Mouse (Mus musculus) right cerebral cortex, adult 2 months (tissue): ENCODE data around the gene Adam30.
"Not testable (repeated sequence)": the region's sequence is repeated elsewhere in the genome, so short reads cannot be mapped to it uniquely, and the experiment has no call there.

ENCODE experiments used
- DNase-seq, 2 experiments: peaks; one replicate each; pipeline ENCODE4 v3.0.0; 2021 to 2022; ENCODE audit warnings: low spot score in 2 of 2

Gene Adam30

GRCm38 (mm10) chr3:98160330-98160729, at the start of gene Adam30:
Gene Adam30, plus strand, starts transcription at chr3:98160630.
- DNase-seq, result no peak

- no peak for DNase-seq
Observed at GRCm38 (mm10) chr3:98118252-98118651, 42.2 kb upstream of the Adam30 start.

GRCm38 (mm10) chr3:98119338-98119737, 41.1 kb upstream of the Adam30 start:
- no peak for DNase-seq

- DNase-seq, result no peak
Observed at GRCm38 (mm10) chr3:98120884-98121283, 39.5 kb upstream of the Adam30 start.

GRCm38 (mm10) chr3:98127775-98128174, 32.7 kb upstream of the Adam30 start:
- DNase-seq, result no peak

GRCm38 (mm10) chr3:98128716-98129115, 31.7 kb upstream of the Adam30 start:
- no peak for DNase-seq

- DNase-seq, result not testable (repeated sequence)
Observed at GRCm38 (mm10) chr3:98132140-98132539, 28.3 kb upstream of the Adam30 start.

GRCm38 (mm10) chr3:98132636-98133035, 27.8 kb upstream of the Adam30 start:
- no peak for DNase-seq

GRCm38 (mm10) chr3:98141456-98141855, 19.0 kb upstream of the Adam30 start:
- no peak for DNase-seq

GRCm38 (mm10) chr3:98142862-98143261, 17.6 kb upstream of the Adam30 start:
- no peak for DNase-seq

- DNase-seq, result no peak
Observed at GRCm38 (mm10) chr3:98145204-98145603, 15.2 kb upstream of the Adam30 start.

GRCm38 (mm10) chr3:98146471-98147410, 13.7 kb upstream of the Adam30 start:
- no peak for DNase-seq

GRCm38 (mm10) chr3:98147706-98148105, 12.7 kb upstream of the Adam30 start:
- DNase-seq, result no peak

- DNase-seq, result no peak
Observed at GRCm38 (mm10) chr3:98149881-98150280, 10.5 kb upstream of the Adam30 start.

GRCm38 (mm10) chr3:98151016-98151415, 9.4 kb upstream of the Adam30 start:
- no peak for DNase-seq

- DNase-seq, result no peak
Observed at GRCm38 (mm10) chr3:98153460-98153859, 7.0 kb upstream of the Adam30 start.

GRCm38 (mm10) chr3:98156158-98156557, 4.3 kb upstream of the Adam30 start:
- no peak for DNase-seq

- DNase-seq, result no peak
Observed at GRCm38 (mm10) chr3:98157073-98157472, 3.4 kb upstream of the Adam30 start.

GRCm38 (mm10) chr3:98157585-98157984, 2.8 kb upstream of the Adam30 start:
- no peak for DNase-seq

- DNase-seq, result no peak
Observed at GRCm38 (mm10) chr3:98158646-98159045, 1.8 kb upstream of the Adam30 start.

- no peak for DNase-seq
Observed at GRCm38 (mm10) chr3:98159289-98159688, 1.1 kb upstream of the Adam30 start.

- peak; percentile 20 to 34 for DNase-seq
Observed at GRCm38 (mm10) chr3:98178340-98178739, 17.9 kb downstream of the Adam30 start.

- peak; percentile 36 to 44 for DNase-seq
Observed at GRCm38 (mm10) chr3:98180805-98181204, 20.4 kb downstream of the Adam30 start.
